Mouse (Mus musculus) heart, postnatal 10 days (tissue): ENCODE results near the gene Adgrl1. TPM values are rescaled to one million over a fixed set of nuclear protein-coding genes. Genes with fewer than 3 reads are reported as not detected.

ENCODE experiments used
- DNase-seq, 2 experiments: peaks; one replicate each; pipeline ENCODE4 v3.0.0; 2021
- intact Hi-C: fragments of 180-260 bp; cut with DNase I; formaldehyde crosslinking; loops from one replicate; pipeline ENCODE4 v1.15.1; 2025
- total RNA-seq, 2 experiments: library from RNA; stranded (reverse); gene quantifications; 2 replicates each; pipeline ENCODE4 v1.2.3; 2021

Adgrl1 gene
- total RNA-seq, 2 experiments from 2014 or later, result 29.8 to 29.9 TPM

- DNase-seq, result no peak
- intact Hi-C loops, result no loop called here
Measured at GRCm38 (mm10) chr8:83941066-83941677, 41.3 kb downstream of the Adgrl1 start.

DNA sequence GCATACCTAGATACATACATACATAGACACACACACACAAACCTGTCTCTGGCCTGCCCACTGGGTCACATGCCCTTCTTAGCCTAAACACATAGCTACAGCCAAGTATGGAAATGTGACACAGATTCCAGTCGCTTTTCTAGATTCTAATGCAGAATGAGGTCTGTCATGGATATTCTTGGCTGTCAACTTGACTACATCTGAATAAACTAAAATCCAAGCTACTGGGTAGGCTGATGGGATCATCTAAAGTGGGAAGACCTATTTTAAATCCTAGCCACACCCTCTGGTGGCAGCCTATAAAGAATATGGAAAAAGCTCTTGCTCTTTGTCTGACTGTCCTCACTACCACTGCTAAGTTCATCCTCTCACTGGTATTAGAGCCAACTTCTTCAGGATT lies 42.5 kb downstream of the Adgrl1 start:
- DNase-seq, result no peak
- intact Hi-C loops, result no loop called here

- DNase-seq, result no peak
- intact Hi-C loops, result no loop called here
Measured at GRCm38 (mm10) chr8:83945540-83945939, 45.6 kb downstream of the Adgrl1 start.

DNA sequence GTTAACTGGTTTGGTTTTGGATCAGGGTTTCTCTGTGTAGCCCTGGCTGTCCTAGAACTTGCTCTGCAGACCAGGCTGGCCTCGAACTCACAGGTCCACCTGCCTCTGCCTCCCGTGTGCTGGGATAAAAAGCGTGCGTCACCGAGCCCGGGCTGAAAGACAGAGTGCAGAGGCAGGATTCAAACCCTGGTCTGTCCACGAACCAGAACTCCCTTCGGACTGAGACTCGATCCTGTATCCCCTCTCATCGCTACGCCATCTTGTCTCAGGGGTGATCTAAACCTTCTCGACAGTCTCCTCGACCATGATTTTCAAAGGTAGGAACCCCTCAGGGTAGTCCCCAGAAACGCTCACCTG lies 54.8 kb downstream of the Adgrl1 start:
- intact Hi-C loops, result loop anchor here (1.0 to 5.0 kb wide), 3 partner anchors 43 to 172 kb away; partner anchors contain the start of genes Adgrl1 and Samd1

GRCm38 (mm10) chr8:83955106-83955957 lies 55.4 kb downstream of the Adgrl1 start, which contains the start of the genes Gm10644 and Asf1b:
Gene Gm10644, minus strand, starts transcription at chr8:83955205.
Gene Asf1b, plus strand, starts transcription at chr8:83955507.
- intact Hi-C loops, result loop anchor here (1.0 to 5.0 kb wide), 3 partner anchors 42 to 173 kb away; partner anchors contain the start of genes Adgrl1 and Samd1
- peak; percentile 97 to 98 for DNase-seq

More for the DNA sequence above, 54.8 kb downstream of the Adgrl1 start:
- no peak for DNase-seq

DNA sequence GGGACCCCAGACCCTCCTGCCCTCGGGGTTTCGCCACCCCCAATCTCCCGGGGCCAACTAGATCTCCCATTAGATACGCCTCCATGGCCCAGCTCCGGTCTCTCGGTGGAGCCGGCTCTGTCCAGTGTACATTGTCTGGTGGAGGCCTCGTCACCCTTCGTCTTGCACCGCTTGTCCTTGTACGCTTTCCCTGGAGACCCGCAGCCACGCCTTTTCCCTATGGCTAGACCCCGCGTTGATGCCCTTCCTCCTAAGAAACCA lies 56.0 kb downstream of the Adgrl1 start:
- intact Hi-C loops, result loop anchor here (1.0 to 5.0 kb wide), 3 partner anchors 41 to 173 kb away; partner anchors contain the start of genes Adgrl1 and Samd1

GRCm38 (mm10) chr8:83956789-83957188 lies 56.9 kb downstream of the Adgrl1 start:
- no peak for DNase-seq

More for the DNA sequence above, 56.0 kb downstream of the Adgrl1 start:
- DNase-seq, result no peak

DNA sequence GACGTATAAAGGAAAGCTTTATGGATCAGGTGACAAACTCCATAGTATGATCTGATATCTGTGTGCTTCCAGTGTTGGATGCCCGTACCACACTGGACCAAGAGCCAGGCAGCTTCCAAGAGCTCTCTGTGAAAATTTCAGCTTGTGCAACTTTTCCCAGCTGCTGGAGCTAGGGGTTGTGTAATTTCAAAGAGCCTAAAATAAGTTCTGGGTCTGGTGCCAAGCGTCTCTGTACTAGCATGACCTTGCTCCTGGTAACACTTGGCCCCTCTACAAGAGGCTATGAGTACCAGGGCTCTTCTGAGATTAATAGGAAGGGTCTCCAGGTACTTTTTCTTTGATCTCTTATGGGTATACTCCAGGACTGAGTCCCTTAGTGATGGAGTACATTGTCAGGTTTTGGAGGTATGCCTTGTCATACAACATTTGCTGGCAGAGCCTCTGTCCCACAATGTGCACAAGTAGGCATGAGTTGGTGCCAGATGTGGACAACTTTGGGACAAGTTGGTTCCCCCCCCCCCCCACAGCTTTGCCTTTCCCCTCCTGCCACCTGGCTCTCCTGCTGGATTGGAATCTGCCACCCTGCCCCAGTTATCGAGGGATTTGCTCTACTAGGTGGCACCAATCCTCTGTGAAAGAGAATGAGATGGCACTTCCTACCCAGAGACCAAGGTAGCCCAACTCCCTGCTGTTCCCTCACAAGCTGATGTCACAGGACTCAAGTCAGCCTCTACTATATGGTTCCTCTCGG lies 64.3 kb downstream of the Adgrl1 start:
- DNase-seq, result peak; percentile 81 to 83
- intact Hi-C loops, result no loop called here

More at GRCm38 (mm10) chr8:83956789-83957188, 56.9 kb downstream of the Adgrl1 start:
- intact Hi-C loops, result loop anchor here (5.0 kb wide), 1 partner anchor 41 kb away; the partner anchor contains the start of gene Samd1

GRCm38 (mm10) chr8:83967701-83968100 lies 67.8 kb downstream of the Adgrl1 start:
- no peak for DNase-seq
- intact Hi-C loops, result no loop called here

GRCm38 (mm10) chr8:83971121-83971520 lies 71.2 kb downstream of the Adgrl1 start:
- intact Hi-C loops, result no loop called here
- DNase-seq, result no peak

GRCm38 (mm10) chr8:83971661-83972060 lies 71.8 kb downstream of the Adgrl1 start:
- DNase-seq, result no peak

GRCm38 (mm10) chr8:83972150-83973120 lies 72.5 kb downstream of the Adgrl1 start, which contains the start of gene Prkaca:
Gene Prkaca, plus strand, starts transcription at chr8:83972993.
- DNase-seq, result peak; percentile 98 to 99
- intact Hi-C loops, result loop anchor here (2.0 kb wide), 1 partner anchor 24 kb away; the partner anchor contains the start of gene Samd1

More at GRCm38 (mm10) chr8:83971661-83972060, 71.8 kb downstream of the Adgrl1 start:
- intact Hi-C loops, result loop anchor here (2.0 kb wide), 1 partner anchor 25 kb away; the partner anchor contains the start of gene Samd1

- intact Hi-C loops, result loop anchor here (2.0 kb wide), 1 partner anchor 23 kb away; the partner anchor contains the start of gene Samd1
- no peak for DNase-seq
Measured at GRCm38 (mm10) chr8:83973161-83974031, 73.5 kb downstream of the Adgrl1 start.

DNA sequence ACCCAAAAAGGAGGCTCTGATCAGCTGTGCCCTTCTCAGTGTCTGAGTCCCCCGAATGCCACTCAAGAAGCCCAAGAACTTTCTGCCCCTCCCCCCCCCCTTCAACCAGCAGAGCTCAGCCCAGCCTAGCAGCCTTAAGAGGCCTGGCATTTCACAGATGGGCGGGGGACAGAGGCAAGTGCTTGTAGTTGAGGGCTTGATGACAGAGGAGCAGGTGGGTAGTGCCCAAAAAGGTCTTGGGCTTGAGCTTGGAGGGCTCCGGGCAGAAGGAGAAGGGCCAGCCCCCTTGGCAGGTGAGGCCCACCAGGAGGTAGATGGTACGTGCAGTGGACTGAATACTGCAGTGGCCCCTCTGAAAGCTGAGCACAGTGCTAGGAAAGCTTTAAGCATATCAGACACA lies 74.6 kb downstream of the Adgrl1 start:
- DNase-seq, result no peak
- intact Hi-C loops, result no loop called here

GRCm38 (mm10) chr8:83976101-83976630 lies 76.3 kb downstream of the Adgrl1 start:
- DNase-seq, result peak in 1 of 2 experiments; percentile 41
- intact Hi-C loops, result no loop called here

DNA sequence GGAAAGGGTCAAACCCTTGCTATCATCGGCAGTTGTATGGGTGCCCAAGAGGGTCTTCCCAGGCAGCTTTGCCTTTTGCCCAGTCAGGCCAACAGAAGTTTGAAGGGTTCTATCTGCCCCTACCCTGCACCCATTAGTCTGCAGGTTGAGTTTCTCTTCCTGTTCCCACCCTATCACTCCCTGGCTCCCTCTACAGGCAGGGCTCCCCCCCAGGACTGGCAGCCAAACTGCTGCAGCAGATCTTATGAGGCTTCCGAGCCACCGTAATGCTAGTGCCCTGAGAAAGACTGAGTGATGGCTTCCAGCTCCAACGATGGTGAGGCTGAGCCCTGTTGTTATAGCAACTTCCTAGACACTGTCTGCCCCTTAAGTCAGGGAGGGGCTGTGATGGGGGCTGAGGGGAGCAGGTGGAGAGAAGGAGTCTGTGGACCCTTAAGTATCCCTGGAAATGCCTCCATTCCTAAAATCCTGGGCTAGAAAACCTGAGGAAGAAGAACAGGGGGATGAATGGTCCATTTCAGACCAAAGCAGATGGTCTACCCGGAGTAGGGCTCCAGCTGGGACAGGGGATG lies 77.0 kb downstream of the Adgrl1 start:
- no peak for DNase-seq
- intact Hi-C loops, result no loop called here

GRCm38 (mm10) chr8:83977646-83978045 lies 77.7 kb downstream of the Adgrl1 start:
- peak; percentile 60 to 65 for DNase-seq
- intact Hi-C loops, result no loop called here

- intact Hi-C loops, result no loop called here
Measured at GRCm38 (mm10) chr8:83978200-83978599, 78.3 kb downstream of the Adgrl1 start.

More at GRCm38 (mm10) chr8:83978200-83978599, 78.3 kb downstream of the Adgrl1 start:
- no peak for DNase-seq
